Mouse (Mus musculus) heart, embryonic 11.5 days (tissue): ENCODE results near the gene Fam78a. TPM values are rescaled to one million over a fixed set of nuclear protein-coding genes. Genes with fewer than 3 reads are reported as not detected.
A peak's percentile ranks its signal among the peaks of the same experiment; 100 is the strongest.

ENCODE experiments used
- ATAC-seq: fragments of 200-750 bp; cut with Nextera tagmentation; replicated peaks from 2 replicates; pipeline ENCODE4 v1.8.0; 2017; ENCODE audit warnings: moderate library complexity; ENCODE audit not compliant: insufficient number of reproducible peaks, low FRiP score, low TSS enrichment
- H3K27ac ChIP-seq: fragments of 300-500 bp; sonication (generic); 2 replicates; pipeline ENCODE4 v1.5.1; 2014; ENCODE audit warnings: mild to moderate bottlenecking, low read depth, low read length
- H3K27me3 ChIP-seq: fragments of 300-500 bp; sonication (generic); 2 replicates; pipeline ENCODE4 v1.6.1; 2014; ENCODE audit warnings: mild to moderate bottlenecking, low read length, mixed read lengths; ENCODE audit not compliant: control insufficient read depth, insufficient read depth
- H3K36me3 ChIP-seq: fragments of 300-500 bp; sonication (generic); 2 replicates; pipeline ENCODE4 v1.6.1; 2014; ENCODE audit warnings: mild to moderate bottlenecking, low read length, moderate library complexity, mixed read lengths; ENCODE audit not compliant: control insufficient read depth, insufficient read depth
- H3K4me1 ChIP-seq: fragments of 300-500 bp; sonication (generic); 2 replicates; pipeline ENCODE4 v1.6.1; 2014; ENCODE audit warnings: low read length; ENCODE audit not compliant: control insufficient read depth, insufficient read depth
- H3K4me2 ChIP-seq: fragments of 300-500 bp; sonication (generic); 2 replicates; pipeline ENCODE4 v1.6.1; 2014; ENCODE audit warnings: mild to moderate bottlenecking, moderate library complexity
- H3K4me3 ChIP-seq: fragments of 300-500 bp; sonication (generic); 2 replicates; pipeline ENCODE4 v1.5.1; 2014; ENCODE audit warnings: low read depth, low read length
- H3K9ac ChIP-seq: fragments of 300-500 bp; sonication (generic); 2 replicates; pipeline ENCODE4 v1.6.1; 2014; ENCODE audit warnings: mild to moderate bottlenecking, low read depth, low read length, moderate library complexity
- H3K9me3 ChIP-seq: fragments of 300-500 bp; sonication (generic); replicated peaks from 2 replicates; pipeline ENCODE4 v1.6.1; 2016; ENCODE audit warnings: low read length; ENCODE audit not compliant: control insufficient read depth
- WGBS: fragments of 180-500 bp; shearing (Covaris S2); extraction: QIAGEN DNeasy Blood & Tissue Kit; methylation state at CpG from one replicate; pipeline ENCODE4 v1.1.7; 2014; ENCODE audit not compliant: insufficient replicate concordance; 5-methylcytosine and 5-hydroxymethylcytosine counted together
- polyA plus RNA-seq: library from polyadenylated mRNA; unstranded; fragments of >200 nt; fragmentation: Nextera tagmentation; extraction: Ambion mirVana; gene quantifications from 2 replicates; pipeline ENCODE4 v1.2.1, GENCODE M21; 2014

Gene Fam78a
- polyA plus RNA-seq, 1 experiment from 2014 or later, result 43.1 TPM

DNA sequence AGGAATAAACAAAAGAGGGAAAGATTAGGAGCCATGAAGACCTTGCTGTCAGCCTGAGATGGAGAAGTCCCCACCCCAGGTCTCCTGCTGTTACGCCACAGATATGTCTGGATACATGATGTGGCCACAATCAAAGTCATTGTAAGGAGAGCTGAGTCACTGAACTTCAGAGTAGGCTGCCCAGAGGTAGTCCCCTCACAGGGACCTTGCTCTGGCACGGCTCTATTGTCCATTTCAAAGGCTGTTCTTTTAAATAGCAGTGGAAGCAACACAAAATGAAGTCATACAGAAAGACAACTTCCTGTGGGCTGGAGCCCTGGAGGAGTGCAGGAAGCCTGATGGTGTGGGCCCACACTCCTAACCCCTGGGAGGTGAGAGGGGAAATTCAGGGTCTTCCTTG lies 23.5 kb downstream of the Fam78a start:
- H3K9ac ChIP-seq, result 0 out of 2 replicates have a peak overlapping the region, but pooled peaks have one; percentile 53
- H3K27ac ChIP-seq, result peak overlapping the region; percentile 62; the same call in 1 of the 2 replicates
- 54% methylated on average over 2 of the region's 2 CpGs for whole genome bisulfite sequencing

DNA sequence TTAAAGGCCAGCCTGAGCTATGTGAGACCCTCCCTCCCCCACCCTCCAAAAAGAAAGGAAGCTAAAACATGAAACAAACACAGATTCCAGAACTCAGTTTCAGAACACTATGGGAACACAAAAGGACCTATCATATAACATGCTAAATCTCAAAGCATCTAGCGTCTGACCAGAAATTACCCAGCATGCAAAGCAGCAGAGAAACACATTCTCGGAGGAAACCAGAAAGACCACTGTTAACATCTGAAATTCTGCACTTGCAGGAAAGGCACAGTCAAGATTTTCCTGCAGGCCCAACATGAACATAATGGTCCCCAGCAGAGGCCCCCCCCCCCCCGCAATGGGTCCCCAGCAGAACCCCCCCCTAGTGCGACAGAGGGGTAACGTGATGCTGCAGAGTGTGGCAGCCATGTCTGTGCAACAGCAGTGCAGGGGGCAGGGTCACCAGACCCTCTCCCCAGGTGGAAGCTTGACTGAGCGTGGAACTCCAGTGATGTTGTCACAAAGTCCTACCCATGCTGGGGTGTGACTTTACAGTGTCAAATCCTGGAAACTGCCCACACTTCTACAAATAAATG lies 24.3 kb downstream of the Fam78a start:
- Histone ChIP-seq H3K36me3 (no peaks in the 10 kb centered on the region), H3K9me3 (no peaks in the 10 kb centered on the region), H3K4me1 (peaks cover 88% of the 10 kb centered on the region), H3K27ac (0 out of 2 replicates have a peak overlapping the region, but pooled peaks have one; percentile 62), H3K9ac (no peak overlapping the region), H3K4me3 (no peak overlapping the region), H3K4me2 (no peak overlapping the region), H3K27me3 (no peaks in the 10 kb centered on the region)
- 71% methylated on average over 6 of the region's 6 CpGs for WGBS
- ATAC-seq, result no peak

More for the DNA sequence above, 23.5 kb downstream of the Fam78a start:
- peaks cover 92% of the 10 kb centered on the region for H3K4me1 ChIP-seq
- H3K4me2 ChIP-seq, result no peak overlapping the region
- H3K27me3 ChIP-seq, result no peaks in the 10 kb centered on the region
- 0 out of 2 replicates have a peak, but pooled peaks cover 2% of the 10 kb centered on the region for H3K36me3 ChIP-seq
- H3K4me3 ChIP-seq, result no peak overlapping the region
- no peak for ATAC-seq
- H3K9me3 ChIP-seq, result no peaks in the 10 kb centered on the region

DNA sequence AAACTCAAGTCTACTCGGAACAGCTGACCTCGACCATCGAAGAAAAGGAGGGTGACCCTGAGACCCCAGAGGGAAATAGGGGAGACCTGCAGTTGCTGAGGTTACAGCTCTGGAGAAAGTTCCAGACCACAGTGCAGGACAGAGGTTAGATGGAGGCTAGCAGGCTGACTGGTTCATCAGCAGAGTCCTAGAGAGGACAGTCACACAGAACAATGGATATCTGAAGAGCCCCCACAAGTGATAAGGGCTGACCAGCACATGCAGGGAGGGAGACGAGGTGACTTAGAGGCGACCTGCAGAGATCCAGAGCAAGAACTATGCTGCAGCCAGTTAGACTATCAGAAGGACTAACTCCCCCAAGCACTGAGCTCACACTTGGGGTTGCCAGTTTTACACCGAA lies 25.0 kb downstream of the Fam78a start:
- Histone ChIP-seq H3K4me2 (no peak overlapping the region), H3K27ac (peak overlapping the region; percentile 23; the same call in 1 of the 2 replicates), H3K9ac (no peak overlapping the region), H3K27me3 (no peaks in the 10 kb centered on the region), H3K9me3 (no peaks in the 10 kb centered on the region), H3K4me1 (peaks cover 87% of the 10 kb centered on the region), H3K4me3 (no peak overlapping the region), H3K36me3 (no peaks in the 10 kb centered on the region)
- ATAC-seq, result no peak
- 41% methylated on average over 6 of the region's 6 CpGs for WGBS

DNA sequence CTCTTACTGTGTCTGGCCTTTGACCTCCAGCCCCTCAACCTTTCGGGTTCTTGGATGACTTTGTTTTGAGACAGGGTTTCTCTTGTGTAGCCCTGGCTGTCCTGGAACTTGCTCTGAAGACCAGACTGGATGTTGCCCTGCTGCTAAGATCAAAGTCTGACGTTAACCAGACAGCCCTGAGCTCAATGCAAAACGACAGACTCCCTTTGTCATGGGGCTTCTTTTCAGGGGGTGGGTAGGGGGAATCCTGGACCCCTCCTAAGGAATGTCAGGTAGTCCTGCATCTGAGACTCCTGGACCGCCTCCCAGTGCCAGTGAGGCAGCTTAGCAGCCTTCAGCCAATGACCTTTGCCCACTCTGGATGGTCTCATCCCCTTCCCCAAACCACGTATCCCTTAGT lies 25.9 kb downstream of the Fam78a start:
- ATAC-seq, result no peak
- Histone ChIP-seq H3K9ac (no peak overlapping the region), H3K27me3 (no peaks in the 10 kb centered on the region), H3K4me1 (peaks cover 82% of the 10 kb centered on the region), H3K4me3 (no peak overlapping the region), H3K27ac (peak overlapping the region; percentile 23; the same call in 1 of the 2 replicates), H3K36me3 (no peaks in the 10 kb centered on the region), H3K9me3 (no peaks in the 10 kb centered on the region), H3K4me2 (no peak overlapping the region)
- WGBS, result 37% methylated on average over 5 of the region's 5 CpGs

DNA sequence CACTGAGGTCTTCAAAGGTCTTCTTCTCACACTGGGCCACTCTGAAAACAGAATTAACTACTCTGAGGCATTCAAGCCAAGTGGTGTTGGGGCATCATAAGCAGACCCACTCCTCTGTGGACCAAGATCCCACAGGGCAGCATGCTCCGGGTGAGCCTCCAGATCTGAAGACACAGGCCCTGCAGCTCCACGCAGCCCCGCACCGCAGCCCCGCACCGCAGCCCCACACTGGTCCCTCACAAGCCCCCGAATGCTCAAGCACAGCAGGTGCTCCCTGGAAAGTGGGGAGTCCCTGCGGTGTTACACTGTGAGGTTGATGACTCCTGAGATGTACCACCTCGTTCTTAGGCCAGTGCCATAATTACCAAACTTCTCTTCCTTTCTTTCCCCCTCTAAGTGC lies 26.4 kb downstream of the Fam78a start:
- H3K4me1 ChIP-seq, result peaks cover 80% of the 10 kb centered on the region
- no peak overlapping the region for H3K4me2 ChIP-seq
- WGBS, result 75% methylated on average over 9 of the region's 9 CpGs
- H3K27ac ChIP-seq, result 0 out of 2 replicates have a peak overlapping the region, but pooled peaks have one; percentile 90
- H3K27me3 ChIP-seq, result no peaks in the 10 kb centered on the region
- no peak overlapping the region for H3K9ac ChIP-seq
- H3K36me3 ChIP-seq, result no peaks in the 10 kb centered on the region; the same call in 1 of the 2 replicates
- no peak overlapping the region for H3K4me3 ChIP-seq
- H3K9me3 ChIP-seq, result no peaks in the 10 kb centered on the region
- ATAC-seq, result no peak

DNA sequence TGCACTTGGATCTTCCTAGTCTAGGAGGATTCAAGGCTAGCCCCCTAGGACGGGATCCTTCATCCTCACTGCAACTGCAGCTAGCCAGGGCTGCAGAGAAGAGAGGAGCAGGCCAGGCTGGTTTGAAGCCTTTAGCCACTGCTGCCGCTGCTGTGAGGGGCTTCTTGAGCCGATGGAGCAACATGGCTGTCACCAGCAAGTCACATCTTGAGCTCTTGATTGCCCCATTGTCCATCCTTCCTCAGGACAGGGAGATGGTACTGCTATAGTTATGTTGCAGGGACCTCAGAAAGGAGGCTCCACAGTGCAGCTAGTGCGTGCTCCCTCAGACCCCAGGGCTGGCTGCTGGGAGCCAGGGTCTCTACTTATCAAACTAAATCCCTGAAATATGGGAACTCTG lies 26.9 kb downstream of the Fam78a start:
- 68% methylated on average over 4 of the region's 4 CpGs for WGBS
- no peaks in the 10 kb centered on the region for H3K9me3 ChIP-seq
- H3K4me2 ChIP-seq, result no peak overlapping the region
- no peak overlapping the region for H3K4me3 ChIP-seq
- peaks cover 76% of the 10 kb centered on the region for H3K4me1 ChIP-seq
- H3K27ac ChIP-seq, result peak overlapping the region; percentile 90
- no peak for ATAC-seq
- no peak overlapping the region for H3K9ac ChIP-seq
- no peaks in the 10 kb centered on the region for H3K27me3 ChIP-seq
- H3K36me3 ChIP-seq, result no peaks in the 10 kb centered on the region; the same call in 1 of the 2 replicates

DNA sequence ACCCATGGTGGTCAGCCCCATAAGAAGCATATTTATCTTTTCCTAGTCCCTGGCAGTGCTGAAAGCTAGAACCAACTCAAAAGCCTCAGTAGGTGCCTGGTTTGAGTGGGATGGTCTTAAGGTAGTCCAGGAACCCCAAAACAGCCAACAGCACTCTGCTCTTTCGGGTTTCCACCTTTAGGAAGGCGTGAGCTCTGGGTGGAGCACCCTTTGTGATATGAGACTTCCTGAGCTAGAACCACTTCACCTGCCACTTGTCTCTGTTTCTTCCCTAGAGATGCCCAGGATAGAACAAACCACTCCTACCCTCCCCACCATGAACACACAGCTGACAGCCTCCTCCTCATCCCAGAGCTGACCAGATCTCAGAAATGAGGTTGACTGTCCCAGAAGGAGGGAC lies 27.3 kb downstream of the Fam78a start:
- Histone ChIP-seq H3K9me3 (no peaks in the 10 kb centered on the region), H3K9ac (no peak overlapping the region), H3K4me2 (no peak overlapping the region), H3K27me3 (no peaks in the 10 kb centered on the region), H3K4me1 (peaks cover 75% of the 10 kb centered on the region), H3K27ac (peak overlapping the region; percentile 90), H3K36me3 (peaks cover 2% of the 10 kb centered on the region), H3K4me3 (no peak overlapping the region)
- WGBS, result 59% methylated on average over 2 of the region's 2 CpGs
- ATAC-seq, result no peak

DNA sequence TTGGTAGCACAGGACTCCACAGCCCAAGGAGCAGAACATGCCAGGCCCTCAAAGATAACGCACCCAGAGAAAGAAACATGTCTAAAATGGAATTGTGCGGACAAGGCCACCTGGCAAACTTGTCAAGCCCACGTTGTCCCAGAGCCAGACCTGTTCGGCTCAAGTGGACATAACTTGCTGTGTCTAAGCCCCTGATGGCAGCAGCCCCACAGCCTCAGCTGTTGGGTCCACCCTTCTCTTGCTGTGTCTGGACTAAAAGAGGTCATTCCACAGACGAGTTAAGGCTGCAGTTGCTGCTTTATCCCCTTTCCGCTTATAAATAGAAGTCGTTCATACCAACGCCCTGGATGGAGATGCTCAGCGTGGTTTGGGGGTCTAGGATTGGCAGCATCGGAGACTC lies 28.1 kb downstream of the Fam78a start:
- Histone ChIP-seq H3K27ac (peak overlapping the region; percentile 90), H3K4me3 (no peak overlapping the region), H3K4me2 (no peak overlapping the region; the same call in 1 of the 2 replicates), H3K36me3 (peaks cover 5% of the 10 kb centered on the region), H3K4me1 (peaks cover 73% of the 10 kb centered on the region), H3K9me3 (no peaks in the 10 kb centered on the region), H3K27me3 (no peaks in the 10 kb centered on the region), H3K9ac (peak overlapping the region; percentile 39; the same call in 1 of the 2 replicates)
- WGBS, result 55% methylated on average over 10 of the region's 10 CpGs
- ATAC-seq, result no peak
